Comparison of ENCODE assay signal across 7 mouse cellular contexts in the genomic region with DNA sequence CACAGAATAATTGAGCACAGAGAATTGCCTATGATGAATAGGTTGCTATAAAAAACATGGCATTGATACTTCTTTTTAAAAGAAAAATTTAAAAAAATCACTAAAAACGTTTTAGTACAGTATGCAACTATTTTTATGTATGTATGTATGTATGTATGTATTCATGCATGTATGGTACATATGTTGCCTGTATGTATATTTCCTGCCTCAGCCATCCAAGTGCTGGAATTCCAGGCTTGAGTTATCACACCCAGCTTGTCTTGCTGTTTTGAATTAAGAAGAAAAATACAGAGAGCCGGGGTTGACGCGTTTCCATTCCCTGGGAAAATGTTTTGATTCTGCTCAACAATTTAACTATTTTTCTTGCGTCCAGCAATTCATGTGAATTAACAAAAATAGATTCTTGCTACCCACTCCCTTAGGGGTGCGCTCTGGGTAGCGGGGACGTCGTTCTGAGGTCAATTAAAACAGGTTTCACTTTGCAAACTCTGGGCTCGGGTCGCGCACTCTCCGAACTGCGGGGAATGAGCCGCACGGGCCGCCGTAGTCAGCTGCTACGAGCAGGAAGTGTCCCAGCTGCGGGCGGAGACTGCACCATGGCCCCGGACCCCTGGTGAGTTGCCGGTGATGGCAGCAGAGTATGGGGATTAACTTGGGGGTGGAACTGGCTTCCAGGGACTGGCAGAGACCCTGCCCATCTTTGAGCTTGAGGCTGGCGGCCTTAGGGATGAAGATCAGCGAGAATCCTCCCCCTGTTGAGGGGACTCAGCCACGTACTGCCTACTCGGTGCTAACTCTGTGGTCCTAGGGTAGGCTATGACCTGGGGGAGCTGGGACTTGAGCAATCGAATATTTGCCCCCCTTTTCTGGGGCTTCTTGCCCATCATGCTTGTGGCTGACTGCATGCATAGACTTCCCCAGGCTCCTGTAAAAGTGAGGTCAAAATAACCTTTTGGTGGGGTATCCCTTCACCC. TPM values are rescaled to one million over a fixed set of nuclear protein-coding genes. Genes with fewer than 3 reads are reported as not detected.
DNase-seq lines count a peak whose midpoint lies in the region; ATAC-seq lines count a peak whose summit lies in the region.

Gene Stx8, plus strand, starts transcription at position 289 of the 974 bp plus-strand sequence.

- H3K4me2 ChIP-seq in midbrain, embryonic 13.5 days (replicated peaks) = peak within 1 kb of the TSS; percentile 92

- peak; percentile 95 for ATAC-seq in granulocyte monocyte progenitor cell, adult 5-6 weeks (replicated peaks; ENCODE audit: poor library complexity, severe bottlenecking)
- peak; percentile 92 for ATAC-seq in midbrain, embryonic 13.5 days

- DNase-seq in adrenal gland, adult 8-10 months = peak; percentile 85
- DNase-seq in embryo, embryonic 9.5 days (ENCODE audit: extremely low spot score) = peak; percentile 89
- DNase-seq in kidney, adult 11 months = peak; percentile 85
- peak; percentile 97 for DNase-seq in limb, embryonic 10.5 days (ENCODE audit: low spot score)
- DNase-seq in spleen, adult 12 weeks (ENCODE audit: low spot score) = peak; percentile 77

- under 1% methylated on average over 28 of the region's 28 CpGs for WGBS in limb, embryonic 10.5 days
- under 1% methylated on average over 28 of the region's 28 CpGs for whole genome bisulfite sequencing in midbrain, embryonic 13.5 days

- peak within 1 kb of the TSS; percentile 89 for H3K9ac ChIP-seq in midbrain, embryonic 13.5 days (replicated peaks)

- 0 out of 2 replicates have a peak, but pooled peaks cover 6% of the 10 kb centered on the region for H3K36me3 ChIP-seq in limb, embryonic 10.5 days
- peaks cover 12% of the 10 kb centered on the region for H3K36me3 ChIP-seq in midbrain, embryonic 13.5 days

- no peaks in the 10 kb centered on the region for H3K27me3 ChIP-seq in limb, embryonic 10.5 days (ENCODE audit: low read depth, poor library complexity, severe bottlenecking)
- no peaks in the 10 kb centered on the region for H3K27me3 ChIP-seq in midbrain, embryonic 13.5 days

- peaks cover 19% of the 10 kb centered on the region for H3K4me1 ChIP-seq in limb, embryonic 10.5 days
- peaks cover 22% of the 10 kb centered on the region for H3K4me1 ChIP-seq in midbrain, embryonic 13.5 days (replicated peaks)

- peak within 1 kb of the TSS; percentile 65 for H3K4me3 ChIP-seq in limb, embryonic 10.5 days
- H3K4me3 ChIP-seq in midbrain, embryonic 13.5 days (replicated peaks) = peak within 1 kb of the TSS; percentile 82

- H3K27ac ChIP-seq in limb, embryonic 10.5 days = peak within 1 kb of the TSS; percentile 74
- H3K27ac ChIP-seq in midbrain, embryonic 13.5 days = 0 out of 2 replicates have a peak within 1 kb of the TSS, but pooled peaks have one; percentile 37

- H3K9me3 ChIP-seq in limb, embryonic 10.5 days (replicated peaks) = no peaks in the 10 kb centered on the region
- no peaks in the 10 kb centered on the region for H3K9me3 ChIP-seq in midbrain, embryonic 13.5 days

RNA-seq across cellular contexts. Expression of gene Stx8, which starts in this region (rescaled TPM):
- total RNA-seq in adrenal gland, adult 8-10 months (2022) = 10 to 100 TPM; 31.1 to 39.6 (median 38.3) TPM
- 28.4 and 51.5 TPM in 2 replicates for total RNA-seq in granulocyte monocyte progenitor cell, adult 5-6 weeks (2014; fragmentation: Nextera tagmentation)
- total RNA-seq in granulocyte monocyte progenitor cell, adult 5-6 weeks (2017) = 25.2 and 28.6 TPM in 2 replicates
- 39.5 and 43.7 TPM in 2 replicates for polyA plus RNA-seq in limb, embryonic 10.5 days (2016; fragmentation: Nextera tagmentation; extraction: Ambion mirVana)
- 67.4 and 69.2 TPM in 2 replicates for polyA plus RNA-seq in midbrain, embryonic 13.5 days (2015; fragmentation: Nextera tagmentation; extraction: Ambion mirVana)

Comparison
In these comparisons a context has a peak if more than half of its experiments do, and no peak if none do; other contexts are left out.
1. Peak in every context shown above with its lines: DNase-seq, ATAC-seq, H3K4me3 ChIP-seq and H3K27ac ChIP-seq.